Mouse (Mus musculus) heart, adult 2 months (tissue): ENCODE results near the gene Hadh. TPM values are rescaled to one million over a fixed set of nuclear protein-coding genes. Genes with fewer than 3 reads are reported as not detected.

ENCODE experiments used
- DNase-seq, 2 experiments: peaks; one replicate each; pipeline ENCODE4 v3.0.0; 2021
- H3K27ac ChIP-seq: fragments of 200-600 bp; 2 replicates; pipeline ENCODE4 v1.8.1; 2022
- H3K27me3 ChIP-seq: fragments of 200-500 bp; 2 replicates; pipeline ENCODE4 v1.6.1; 2012; ENCODE audit warnings: mild to moderate bottlenecking, low read length, inconsistent platforms, mixed read lengths; ENCODE audit not compliant: control insufficient read depth, insufficient read depth
- H3K36me3 ChIP-seq: fragments of 200-500 bp; 2 replicates; pipeline ENCODE4 v1.6.1; 2012; ENCODE audit warnings: low read length, inconsistent platforms; ENCODE audit not compliant: control insufficient read depth, insufficient read depth
- H3K4me1 ChIP-seq: fragments of 200-500 bp; 2 replicates; pipeline ENCODE4 v1.6.1; 2011; ENCODE audit warnings: low read length; ENCODE audit not compliant: control insufficient read depth, insufficient read depth
- H3K4me3 ChIP-seq: fragments of 200-600 bp; 2 replicates; pipeline ENCODE4 v1.8.1; 2022
- H3K79me2 ChIP-seq: fragments of 200-500 bp; replicated peaks from 2 replicates; pipeline ENCODE4 v1.6.1; 2012; ENCODE audit warnings: mild to moderate bottlenecking, inconsistent platforms, low read length, moderate library complexity, mixed read lengths; ENCODE audit not compliant: control insufficient read depth, insufficient read depth
- H3K9ac ChIP-seq: fragments of 200-500 bp; 2 replicates; pipeline ENCODE4 v1.6.1; 2012; ENCODE audit warnings: low read depth, mild to moderate bottlenecking, control low read depth, inconsistent platforms, low read length, mixed read lengths
- CTCF ChIP-seq: fragments of 200-600 bp; IDR thresholded peaks from 2 replicates; pipeline ENCODE4 v1.8.1; 2022; ENCODE audit warnings: antibody characterized with exemption, mild to moderate bottlenecking, moderate library complexity
- EP300 ChIP-seq: fragments of 200-500 bp; IDR thresholded peaks from 2 replicates; pipeline ENCODE4 v1.6.1; 2011; ENCODE audit warnings: low read depth, low read length, control low read depth; ENCODE audit not compliant: insufficient read depth
- POLR2A ChIP-seq: fragments of 200-500 bp; IDR thresholded peaks from 2 replicates; pipeline ENCODE4 v1.6.1; 2011; ENCODE audit warnings: mild to moderate bottlenecking, low read depth, low read length, control low read depth; ENCODE audit not compliant: insufficient read depth
- WGBS: fragments of 180-500 bp; shearing (Covaris S2); methylation state at CpG from one replicate; pipeline ENCODE4 v1.1.7; 2018; 5-methylcytosine and 5-hydroxymethylcytosine counted together
- intact Hi-C: fragments of 180-260 bp; cut with DNase I; formaldehyde crosslinking; loops from one replicate; pipeline ENCODE4 v1.15.1; 2025
- long read RNA-seq: library from polyadenylated mRNA; stranded (forward); transcript quantifications from one replicate; pipeline ENCODE4 v2.0.0, GENCODE M21; 2021
- polyA plus RNA-seq: library from polyadenylated mRNA; depleted of rRNA; stranded (reverse); fragments of >200 nt; gene quantifications from 2 replicates; pipeline ENCODE4 v1.2.3, GENCODE M21; 2012; rRNA removed
- total RNA-seq, 2 experiments: library from RNA; stranded (reverse); gene quantifications; 2 replicates each; pipeline ENCODE4 v1.2.3; 2021

Gene Hadh
- total RNA-seq = 100 to 1,000 TPM; 648 to 774 TPM
- 619 and 842 TPM in 2 replicates for polyA plus RNA-seq
- long read RNA-seq, transcript Hadh-201 (8 exons, 1,789 nt) = major isoform, 714 of 751 reads
- long read RNA-seq, partial matches to known transcripts = 7 of 751 reads
- long read RNA-seq, other reads (novel, unspliced or antisense) = 30 of 751 reads

DNA sequence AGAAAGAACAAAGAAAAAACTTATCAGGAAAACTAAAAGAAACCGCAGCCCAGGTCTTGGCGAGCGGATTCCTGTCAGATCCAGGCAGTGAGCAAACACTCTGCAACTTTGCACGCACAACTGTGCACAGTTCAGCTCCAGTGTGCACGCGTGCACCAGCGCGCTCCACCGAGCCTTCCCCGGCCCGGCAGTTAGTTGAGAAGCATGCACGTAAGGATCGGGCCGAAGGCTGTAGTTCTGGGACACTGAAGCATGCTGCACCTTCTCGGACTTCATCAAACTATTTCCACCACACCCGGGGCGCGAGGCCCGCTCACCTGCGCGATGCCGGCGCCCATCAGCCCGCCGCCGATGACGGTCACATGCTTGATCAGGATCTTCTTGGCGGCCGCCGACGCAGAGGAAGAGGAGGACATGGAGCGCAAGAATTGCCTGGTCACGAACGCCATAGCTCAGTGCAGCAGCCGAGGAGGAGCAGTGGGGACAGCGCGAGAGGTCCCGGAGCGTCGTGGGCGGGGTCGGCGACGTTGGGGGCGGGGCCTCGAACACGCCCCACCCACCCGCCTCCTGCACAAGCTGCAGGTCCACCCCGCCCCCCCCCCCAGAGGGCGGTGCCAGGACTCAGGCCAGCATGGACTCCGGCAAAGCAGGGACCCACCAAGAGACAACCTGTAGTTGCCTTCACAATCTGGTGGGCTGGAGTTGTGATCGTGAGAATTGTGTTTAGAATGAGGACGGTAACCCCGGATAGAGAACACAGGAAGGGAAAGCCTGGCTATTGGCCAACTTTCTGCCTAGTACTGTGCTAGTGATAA, at the start of gene Hadh:
Gene Hadh, minus strand, starts transcription at position 543 of the 815 bp plus-strand sequence.
- peak; percentile 90 to 91 for DNase-seq
- Histone ChIP-seq H3K27me3 (no peaks in the 10 kb centered on the region), H3K4me3 (peak within 1 kb of the TSS; percentile 98), H3K9ac (peak within 1 kb of the TSS; percentile 89), H3K36me3 (peaks cover 18% of the 10 kb centered on the region), H3K27ac (peak within 1 kb of the TSS; percentile 90), H3K4me1 (peaks cover 6% of the 10 kb centered on the region), H3K79me2 (peaks cover 2% of the 10 kb centered on the region; the same call in 1 of the 2 replicates)
- WGBS = under 1% methylated on average over 54 of the region's 54 CpGs
- TF ChIP-seq POLR2A (peak; percentile 88), CTCF (no peak), EP300 (no peak)
- intact Hi-C loops = loop anchor here (1.0 to 10.0 kb wide), 2 partner anchors 31 to 1547 kb away; no protein-coding TSS in a partner anchor

DNA sequence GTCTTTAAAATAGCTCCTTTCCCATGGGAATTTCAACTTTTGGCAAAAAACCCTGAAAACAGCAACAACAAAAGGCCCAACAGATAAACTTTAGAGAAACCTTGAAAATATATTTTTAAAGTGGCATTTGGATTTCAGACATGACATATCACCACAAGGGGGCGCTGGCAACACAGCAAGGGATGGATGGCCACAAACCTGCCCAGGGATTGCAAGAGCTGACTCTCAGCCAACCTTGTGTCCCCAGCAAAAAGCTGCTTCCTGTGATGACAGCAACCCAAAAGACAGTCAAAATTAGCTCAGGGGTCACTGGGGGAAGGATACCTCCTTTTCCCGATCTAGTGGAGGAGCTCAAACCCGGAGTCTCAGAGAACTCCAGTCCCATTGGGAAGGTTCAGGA, 48.3 kb upstream of the Hadh start:
- TF ChIP-seq POLR2A (no peak), EP300 (0 out of 2 replicates have a peak, but pooled peaks have one; percentile 26), CTCF (peak; percentile 97; the same call in 1 of the 2 replicates)
- Histone ChIP-seq H3K36me3 (no peaks in the 10 kb centered on the region), H3K27ac (no peak overlapping the region), H3K4me1 (peaks cover 2% of the 10 kb centered on the region), H3K4me3 (no peak overlapping the region), H3K79me2 (no peaks in the 10 kb centered on the region), H3K9ac (no peak overlapping the region), H3K27me3 (peaks cover 2% of the 10 kb centered on the region; the same call in 1 of the 2 replicates)
- intact Hi-C loops = loop anchor here (1.0 kb wide), 2 partner anchors 204 to 232 kb away; no protein-coding TSS in a partner anchor
- peak; percentile 72 to 75 for DNase-seq
- 1% methylated on average over 3 of the region's 3 CpGs for WGBS

DNA sequence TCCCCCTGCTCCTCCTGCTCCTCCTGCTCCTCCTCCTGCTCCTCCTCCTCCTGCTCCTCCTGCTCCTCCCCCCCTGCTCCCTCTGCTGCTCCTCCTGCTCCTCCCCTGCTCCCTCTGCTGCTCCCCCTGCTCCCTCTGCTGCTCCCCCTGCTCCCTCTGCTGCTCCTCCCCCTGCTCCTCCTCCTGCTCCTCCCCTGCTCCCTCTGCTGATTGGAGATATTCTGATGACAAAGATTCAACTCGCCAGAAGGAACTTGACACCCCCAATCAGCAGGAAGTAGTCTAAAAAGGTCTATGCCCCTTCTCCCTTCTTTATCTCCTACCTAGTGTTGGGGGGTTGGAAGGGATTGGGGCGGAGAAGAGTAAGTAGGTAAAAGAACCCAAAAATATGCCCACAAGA, 46.3 kb upstream of the Hadh start:
- Histone ChIP-seq H3K9ac (no peak overlapping the region), H3K27ac (no peak overlapping the region), H3K27me3 (peaks cover 2% of the 10 kb centered on the region; the same call in 1 of the 2 replicates), H3K79me2 (no peaks in the 10 kb centered on the region), H3K4me3 (no peak overlapping the region), H3K36me3 (no peaks in the 10 kb centered on the region), H3K4me1 (peaks cover 2% of the 10 kb centered on the region)
- WGBS = 47% methylated on average over 2 of the region's 2 CpGs
- intact Hi-C loops = no loop called here
- no peak for TF ChIP-seq EP300
- no peak for TF ChIP-seq CTCF
- TF ChIP-seq POLR2A = no peak
- no peak for DNase-seq

DNA sequence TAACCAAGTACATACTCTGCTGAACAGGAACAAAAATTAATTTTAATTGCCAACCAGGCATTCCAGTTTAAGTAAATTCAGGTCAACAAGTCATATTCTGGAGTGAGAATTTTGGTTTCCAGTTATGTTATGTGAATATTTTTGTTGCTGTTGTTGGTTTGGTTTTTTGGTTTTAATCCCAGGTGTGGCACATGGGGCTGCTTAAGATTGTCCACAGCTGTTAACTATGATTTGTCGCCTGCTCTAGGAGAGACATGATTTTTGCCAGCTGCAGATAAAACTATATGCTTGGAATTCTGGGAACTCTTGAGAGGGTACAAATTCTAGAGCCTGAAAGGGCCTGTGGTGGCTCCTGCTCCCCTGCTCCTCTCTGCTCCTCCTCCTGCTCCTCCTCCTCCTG, 45.2 kb upstream of the Hadh start:
- Histone ChIP-seq H3K27ac (no peak overlapping the region), H3K79me2 (no peaks in the 10 kb centered on the region), H3K4me1 (peaks cover 2% of the 10 kb centered on the region), H3K4me3 (no peak overlapping the region), H3K27me3 (peaks cover 2% of the 10 kb centered on the region; the same call in 1 of the 2 replicates), H3K9ac (no peak overlapping the region), H3K36me3 (no peaks in the 10 kb centered on the region)
- DNase-seq = no peak
- intact Hi-C loops = no loop called here
- 90% methylated on average over 1 of the region's 1 CpGs for WGBS
- no peak for TF ChIP-seq CTCF
- TF ChIP-seq EP300 = no peak
- no peak for TF ChIP-seq POLR2A

DNA sequence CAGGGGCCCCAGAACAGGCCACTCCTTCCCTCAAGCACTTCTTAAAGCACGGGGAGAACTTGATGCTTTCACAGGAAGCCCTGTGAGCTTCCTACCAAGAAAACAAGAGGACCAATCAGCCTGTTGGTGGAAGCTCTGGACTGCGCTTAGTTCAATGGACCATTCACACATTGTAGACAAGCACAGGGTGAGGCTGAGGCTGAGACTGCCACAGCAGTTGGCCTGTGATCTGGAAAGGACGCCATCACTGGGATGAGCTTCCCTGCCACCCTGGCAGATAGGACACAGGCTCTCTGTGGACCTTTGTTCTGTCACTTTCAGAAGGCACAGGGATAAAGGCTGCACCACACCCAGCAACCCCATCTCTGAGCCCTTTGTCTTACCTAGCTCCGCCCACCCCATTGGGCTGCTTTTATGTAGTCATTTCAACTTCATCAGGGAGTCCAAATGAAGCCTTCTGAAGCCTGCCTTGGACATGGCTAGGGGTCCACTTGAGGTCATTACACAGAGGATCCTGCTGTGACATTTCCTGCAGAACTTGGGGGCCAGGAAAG, 44.1 kb upstream of the Hadh start:
- DNase-seq = no peak
- H3K36me3 ChIP-seq = no peaks in the 10 kb centered on the region
- H3K4me3 ChIP-seq = no peak overlapping the region
- H3K27me3 ChIP-seq = peaks cover 2% of the 10 kb centered on the region; the same call in 1 of the 2 replicates
- no peak for TF ChIP-seq CTCF
- peaks cover 2% of the 10 kb centered on the region for H3K4me1 ChIP-seq
- WGBS = 49% methylated on average over 4 of the region's 4 CpGs
- H3K27ac ChIP-seq = no peak overlapping the region
- no peaks in the 10 kb centered on the region for H3K79me2 ChIP-seq
- intact Hi-C loops = no loop called here
- no peak overlapping the region for H3K9ac ChIP-seq
